Mouse (Mus musculus) G1E (cell line): Measurements from ENCODE around the gene Thrb. TPM values are rescaled to one million over a fixed set of nuclear protein-coding genes. Genes with fewer than 3 reads are reported as not detected.

Experiments
- ATAC-seq: 2 replicates; pipeline ENCODE4 v1.8.0; 2016; ENCODE audit warnings: mild to moderate bottlenecking; ENCODE audit not compliant: insufficient number of reproducible peaks, poor library complexity, low FRiP score, severe bottlenecking; ENCODE audit errors: extremely low read depth
- DNase-seq: peaks from one replicate; pipeline ENCODE4 v3.0.0; 2012; ENCODE audit warnings: low spot score
- H3K27me3 ChIP-seq: 2 replicates; pipeline ENCODE4 v1.6.1; 2012; ENCODE audit warnings: mild to moderate bottlenecking, low read length, inconsistent platforms; ENCODE audit not compliant: insufficient read depth
- H3K36me3 ChIP-seq: replicated peaks from 2 replicates; pipeline ENCODE3; 2012; ENCODE audit warnings: mild to moderate bottlenecking, inconsistent platforms
- H3K4me1 ChIP-seq: 2 replicates; pipeline ENCODE4 v1.6.1; 2012; ENCODE audit warnings: low read depth, low read length, inconsistent platforms, mixed read lengths; ENCODE audit not compliant: insufficient read depth
- H3K4me3 ChIP-seq: 2 replicates; pipeline ENCODE4 v1.5.1; 2012; ENCODE audit warnings: low read depth, mild to moderate bottlenecking, inconsistent platforms, low read length, moderate library complexity, mixed read lengths
- H3K9me3 ChIP-seq: replicated peaks from 2 replicates; pipeline ENCODE4 v1.6.1; 2012; ENCODE audit warnings: inconsistent platforms
- CTCF ChIP-seq: IDR thresholded peaks from 2 replicates; pipeline ENCODE4 v1.5.1; 2012; ENCODE audit warnings: low read depth, low read length, inconsistent platforms, mixed read lengths
- GATA1 ChIP-seq: IDR thresholded peaks from 2 replicates; pipeline ENCODE4 v1.6.1; 2012; ENCODE audit warnings: borderline replicate concordance, low read length, inconsistent platforms, mixed read lengths
- GATA2 ChIP-seq: IDR thresholded peaks from 2 replicates; pipeline ENCODE4 v1.6.1; 2012; ENCODE audit warnings: low read depth, low read length, inconsistent platforms, borderline replicate concordance
- POLR2AphosphoS5 ChIP-seq: IDR thresholded peaks from 2 replicates; pipeline ENCODE4 v1.6.1; 2012; ENCODE audit warnings: low read depth, low read length, inconsistent platforms; ENCODE audit not compliant: insufficient replicate concordance
- TAL1 ChIP-seq: conservative IDR thresholded peaks from 2 replicates; pipeline ENCODE4 v1.6.1; 2012; ENCODE audit warnings: low read depth, low read length, inconsistent platforms, mixed read lengths
- polyA plus RNA-seq: library from polyadenylated mRNA; stranded (reverse); fragments of >175 nt; gene quantifications from 2 replicates; pipeline ENCODE4 v1.2.3, GENCODE M21; 2012
- total RNA-seq, 2 experiments: library from RNA; stranded (forward) in 1 of 2; stranded (reverse) in 1 of 2; fragments of 200-1000 nt in 1 of 2; fragments of >200 nt in 1 of 2; fragmentation: Nextera tagmentation in 1 of 2; gene quantifications; 2 replicates each; pipeline ENCODE4 v1.2.3; 2014 to 2017

Gene Thrb
- total and polyA plus RNA-seq, 3 experiments: 6.3 to 26.7 (median 7.0) TPM

GRCm38 (mm10) chr14:18003686-18004085 is 343.6 kb downstream of the Thrb start:
- DNase-seq: no peak
- Histone ChIP-seq H3K9me3 (no peaks in the 10 kb centered on the region), H3K27me3 (no peaks in the 10 kb centered on the region), H3K4me1 (no peaks in the 10 kb centered on the region), H3K4me3 (no peak overlapping the region), H3K36me3 (peaks cover 4% of the 10 kb centered on the region)
- no peak for ATAC-seq
- TF ChIP-seq CTCF: no peak
- TF ChIP-seq GATA1: no peak
- TF ChIP-seq GATA2: no peak
- TF ChIP-seq TAL1: no peak
- no peak for TF ChIP-seq POLR2AphosphoS5

- Histone ChIP-seq H3K9me3 (no peaks in the 10 kb centered on the region), H3K4me3 (no peak overlapping the region), H3K36me3 (peaks cover 22% of the 10 kb centered on the region), H3K27me3 (no peaks in the 10 kb centered on the region), H3K4me1 (no peaks in the 10 kb centered on the region)
- ATAC-seq (no peak), DNase-seq (no peak)
- TF ChIP-seq GATA1: no peak
Observed at GRCm38 (mm10) chr14:18008524-18008923, 348.5 kb downstream of the Thrb start.

- DNase-seq (no peak), ATAC-seq (no peak)
- H3K4me1 ChIP-seq: no peaks in the 10 kb centered on the region
- H3K4me3 ChIP-seq: no peak overlapping the region
- peaks cover 5% of the 10 kb centered on the region for H3K36me3 ChIP-seq
- TF ChIP-seq TAL1: no peak
- TF ChIP-seq GATA1: no peak
- no peak for TF ChIP-seq POLR2AphosphoS5
- TF ChIP-seq GATA2: no peak
- TF ChIP-seq CTCF: no peak
- H3K9me3 ChIP-seq: no peaks in the 10 kb centered on the region
- H3K27me3 ChIP-seq: no peaks in the 10 kb centered on the region
Observed at GRCm38 (mm10) chr14:18016604-18017003, 356.5 kb downstream of the Thrb start.

- Histone ChIP-seq H3K36me3 (peaks cover 6% of the 10 kb centered on the region), H3K9me3 (no peaks in the 10 kb centered on the region), H3K4me3 (no peak overlapping the region), H3K27me3 (no peaks in the 10 kb centered on the region), H3K4me1 (no peaks in the 10 kb centered on the region)
- TF ChIP-seq CTCF (no peak), GATA2 (no peak), POLR2AphosphoS5 (no peak), TAL1 (no peak), GATA1 (no peak)
- ATAC-seq (no peak), DNase-seq (no peak)
Observed at GRCm38 (mm10) chr14:18020128-18020527, 360.1 kb downstream of the Thrb start.

GRCm38 (mm10) chr14:18020636-18021035 is 360.6 kb downstream of the Thrb start:
- no peak for TF ChIP-seq CTCF
- TF ChIP-seq POLR2AphosphoS5: no peak
- TF ChIP-seq GATA1: no peak
- no peak for TF ChIP-seq TAL1
- TF ChIP-seq GATA2: no peak

GRCm38 (mm10) chr14:18021726-18022125 is 361.7 kb downstream of the Thrb start:
- no peak for ATAC-seq
- no peaks in the 10 kb centered on the region for H3K27me3 ChIP-seq
- TF ChIP-seq GATA1: no peak

More at GRCm38 (mm10) chr14:18020636-18021035, 360.6 kb downstream of the Thrb start:
- DNase-seq: no peak
- Histone ChIP-seq H3K36me3 (peaks cover 9% of the 10 kb centered on the region), H3K9me3 (no peaks in the 10 kb centered on the region), H3K27me3 (no peaks in the 10 kb centered on the region), H3K4me3 (no peak overlapping the region), H3K4me1 (no peaks in the 10 kb centered on the region)
- ATAC-seq: no peak

GRCm38 (mm10) chr14:18022351-18022750 is 362.3 kb downstream of the Thrb start:
- Histone ChIP-seq H3K9me3 (no peaks in the 10 kb centered on the region), H3K27me3 (no peaks in the 10 kb centered on the region), H3K36me3 (peaks cover 12% of the 10 kb centered on the region), H3K4me1 (no peaks in the 10 kb centered on the region), H3K4me3 (no peak overlapping the region)
- no peak for TF ChIP-seq GATA2
- TF ChIP-seq CTCF: no peak
- no peak for TF ChIP-seq GATA1
- TF ChIP-seq POLR2AphosphoS5: no peak
- no peak for TF ChIP-seq TAL1
- no peak for DNase-seq
- no peak for ATAC-seq

More at GRCm38 (mm10) chr14:18021726-18022125, 361.7 kb downstream of the Thrb start:
- peaks cover 9% of the 10 kb centered on the region for H3K36me3 ChIP-seq
- no peaks in the 10 kb centered on the region for H3K9me3 ChIP-seq
- no peaks in the 10 kb centered on the region for H3K4me1 ChIP-seq
- no peak for DNase-seq
- H3K4me3 ChIP-seq: no peak overlapping the region
